In genomic region chr1:64733453-64734245, GRCm38 (mm10) we compare ENCODE assay signal across 10 mouse cellular contexts. TPM values are rescaled to one million over a fixed set of nuclear protein-coding genes. Genes with fewer than 3 reads are reported as not detected.
A peak's percentile ranks its signal among the peaks of the same experiment; 100 is the strongest.
DNase-seq lines count a peak whose midpoint lies in the region; ATAC-seq and TF ChIP-seq lines count a peak whose summit lies in the region.
"Had no signal": no experiment of that assay in that cellular context is flagged by ENCODE, and none has a peak within 500 bp of the region (broad histone marks: within the 10 kb centered on the region; RNA-seq: fewer than 3 reads in every experiment).

No protein-coding gene starts in this region.

- H3K36me3 ChIP-seq in forebrain, embryonic 10.5 days (replicated peaks) = no peaks in the 10 kb centered on the region
- no peaks in the 10 kb centered on the region for H3K36me3 ChIP-seq in forebrain, postnatal 0 days (ENCODE audit: insufficient read depth)
- peaks cover 27% of the 10 kb centered on the region for H3K36me3 ChIP-seq in ES-Bruce4 (ENCODE audit: control insufficient read depth, insufficient read depth, low read length, poor library complexity, severe bottlenecking)
- peaks cover 67% of the 10 kb centered on the region for H3K36me3 ChIP-seq in erythroblast, embryonic 14.5 days (ENCODE audit: control insufficient read depth)
- peaks cover 8% of the 10 kb centered on the region; the same call in 1 of the 2 replicates for H3K36me3 ChIP-seq in liver, postnatal 0 days (replicated peaks; ENCODE audit: insufficient read depth, low read length)

- H3K27me3 ChIP-seq in forebrain, embryonic 10.5 days (ENCODE audit: poor library complexity, severe bottlenecking) = peaks cover 75% of the 10 kb centered on the region
- peaks cover 35% of the 10 kb centered on the region for H3K27me3 ChIP-seq in forebrain, postnatal 0 days (ENCODE audit: insufficient read depth, low read length)
- no peaks in the 10 kb centered on the region for H3K27me3 ChIP-seq in ES-Bruce4 (ENCODE audit: control insufficient read depth, insufficient read depth, low read length, poor library complexity, severe bottlenecking)
- peaks cover 9% of the 10 kb centered on the region for H3K27me3 ChIP-seq in erythroblast, embryonic 14.5 days (ENCODE audit: control insufficient read depth)
- H3K27me3 ChIP-seq in liver, postnatal 0 days (ENCODE audit: insufficient read depth, low read length) = peaks cover 10% of the 10 kb centered on the region

- no peak for ATAC-seq in forebrain, postnatal 0 days
- ATAC-seq in liver, postnatal 0 days = no peak
- ATAC-seq in granulocyte monocyte progenitor cell, adult 5-6 weeks (replicated peaks; ENCODE audit: poor library complexity, severe bottlenecking) = no peak

- H3K4me1 ChIP-seq in forebrain, embryonic 10.5 days = peaks cover 74% of the 10 kb centered on the region
- H3K4me1 ChIP-seq in forebrain, postnatal 0 days (ENCODE audit: insufficient read depth) = peaks cover 24% of the 10 kb centered on the region
- no peaks in the 10 kb centered on the region for H3K4me1 ChIP-seq in ES-Bruce4 (ENCODE audit: control insufficient read depth, insufficient read depth, low read length)
- peaks cover 73% of the 10 kb centered on the region for H3K4me1 ChIP-seq in erythroblast, embryonic 14.5 days (ENCODE audit: control insufficient read depth)
- H3K4me1 ChIP-seq in liver, postnatal 0 days (ENCODE audit: insufficient read depth) = peaks cover 45% of the 10 kb centered on the region

- TF ChIP-seq EP300 in ES-Bruce4 (IDR thresholded peaks at IDR 0.05; ENCODE audit: insufficient read depth, low read depth, low read length) = peak; percentile 87
- TF ChIP-seq EP300 in liver, postnatal 0 days (IDR thresholded peaks at IDR 0.05; ENCODE audit: low read depth) = peak; percentile 90

- no peaks in the 10 kb centered on the region for H3K9me3 ChIP-seq in forebrain, embryonic 10.5 days
- H3K9me3 ChIP-seq in forebrain, postnatal 0 days (ENCODE audit: low read length) = no peaks in the 10 kb centered on the region
- H3K9me3 ChIP-seq in ES-Bruce4 (replicated peaks; ENCODE audit: control insufficient read depth, insufficient read depth, low read length, poor library complexity, severe bottlenecking) = no peaks in the 10 kb centered on the region
- no peaks in the 10 kb centered on the region for H3K9me3 ChIP-seq in erythroblast, embryonic 14.5 days (ENCODE audit: control insufficient read depth, low read length)
- H3K9me3 ChIP-seq in liver, postnatal 0 days (ENCODE audit: low read length) = no peaks in the 10 kb centered on the region

- TF ChIP-seq CTCF in forebrain, postnatal 0 days (IDR thresholded peaks at IDR 0.05; ENCODE audit: low read depth) = no peak
- no peak for TF ChIP-seq CTCF in ES-Bruce4 (IDR thresholded peaks at IDR 0.05; ENCODE audit: low read depth, low read length)
- no peak for TF ChIP-seq CTCF in liver, postnatal 0 days (IDR thresholded peaks at IDR 0.05; ENCODE audit: low read depth)

- TF ChIP-seq POLR2A in ES-Bruce4 (IDR thresholded peaks at IDR 0.05; ENCODE audit: insufficient read depth, low read length) = no peak

- peak overlapping the region; percentile 74 for H3K4me3 ChIP-seq in forebrain, embryonic 10.5 days
- no peak overlapping the region for H3K4me3 ChIP-seq in forebrain, postnatal 0 days (ENCODE audit: low read depth, low read length)
- peak overlapping the region; percentile 68 for H3K4me3 ChIP-seq in ES-Bruce4 (ENCODE audit: low read depth, low read length)
- peak overlapping the region; percentile 87 for H3K4me3 ChIP-seq in erythroblast, embryonic 14.5 days (replicated peaks)
- peak overlapping the region; percentile 8; the same call in 1 of the 2 replicates for H3K4me3 ChIP-seq in liver, postnatal 0 days (ENCODE audit: low read depth, low read length)

- no peak overlapping the region for H3K4me2 ChIP-seq in forebrain, postnatal 0 days (ENCODE audit: low read depth)
- peak overlapping the region; percentile 99 for H3K4me2 ChIP-seq in liver, postnatal 0 days (ENCODE audit: low read depth, low read length)

- H3K27ac ChIP-seq in forebrain, embryonic 10.5 days = no peak overlapping the region
- no peak overlapping the region for H3K27ac ChIP-seq in forebrain, postnatal 0 days (ENCODE audit: low read depth, low read length)
- H3K27ac ChIP-seq in ES-Bruce4 (ENCODE audit: insufficient read depth, low read length) = peak overlapping the region; percentile 97
- H3K27ac ChIP-seq in liver, postnatal 0 days (ENCODE audit: low read depth) = peak overlapping the region; percentile 14; the same call in 1 of the 2 replicates
- H3K27ac ChIP-seq: gastrocnemius, adult 2 months had no signal

- H3K9ac ChIP-seq in forebrain, postnatal 0 days = no peak overlapping the region
- H3K9ac ChIP-seq in ES-Bruce4 (ENCODE audit: low read depth, poor library complexity, severe bottlenecking) = peak overlapping the region; percentile 96
- H3K9ac ChIP-seq in liver, postnatal 0 days (replicated peaks) = peak overlapping the region; percentile 22; the same call in 1 of the 2 replicates

- DNase-seq in forebrain, embryonic 10.5 days (ENCODE audit: extremely low spot score, low spot score) = no peak
- no peak for DNase-seq in forebrain, postnatal 0 days
- peak; percentile 36 for DNase-seq in liver, postnatal 0 days
- DNase-seq in cerebellum, adult 9-10 months = no peak
- no peak for DNase-seq in layer of hippocampus, adult 8-10 months (ENCODE audit: low spot score in 2 of 2)
- DNase-seq: adrenal gland, postnatal 14 days; gastrocnemius, adult 2 months had no signal

- 11% methylated on average over 11 of the region's 11 CpGs for WGBS in forebrain, embryonic 10.5 days
- 16% methylated on average over 11 of the region's 11 CpGs for WGBS in forebrain, postnatal 0 days
- WGBS in liver, postnatal 0 days (ENCODE audit: insufficient replicate concordance) = 57% methylated on average over 11 of the region's 11 CpGs

RNA-seq across cellular contexts. Expression of gene Fzd5, which starts 3.9 kb away (rescaled TPM):
- polyA plus RNA-seq in forebrain, embryonic 10.5 days (2016; fragmentation: Nextera tagmentation; extraction: Ambion mirVana) = 1.4 and 2.3 TPM in 2 replicates
- 1.6 and 4.7 TPM in 2 replicates for total RNA-seq in forebrain, postnatal 0 days (2014; rRNA removed)
- polyA plus RNA-seq in forebrain, postnatal 0 days (2015; fragmentation: Nextera tagmentation; extraction: Ambion mirVana) = 0.21 and 0.35 TPM in 2 replicates
- polyA plus RNA-seq in ES-Bruce4 (2011; ENCODE audit: insufficient read depth, insufficient read length, low read depth, missing spikeins) = 18.0 and 19.4 TPM in 2 replicates
- polyA plus RNA-seq in erythroblast, embryonic 14.5 days (2012) = 1.3 and 2.3 TPM in 2 replicates
- 0.94 and 0.99 TPM in 2 replicates for polyA plus RNA-seq in liver, postnatal 0 days (2015; fragmentation: Nextera tagmentation; extraction: Ambion mirVana)
- total RNA-seq in granulocyte monocyte progenitor cell, adult 5-6 weeks (2014; fragmentation: Nextera tagmentation) = 1.2 and 1.6 TPM in 2 replicates
- 1.1 and 1.2 TPM in 2 replicates for total RNA-seq in granulocyte monocyte progenitor cell, adult 5-6 weeks (2017)
- 1 to 10 TPM in 2 of 4 experiments, under 1 TPM in 2; 0.87 to 2.5 (median 1.3) TPM for total RNA-seq in layer of hippocampus, adult 8-10 months (2022)

RNA-seq across cellular contexts. Expression of gene Ccnyl1, which starts 43.4 kb away (rescaled TPM):
- 7.0 and 7.1 TPM in 2 replicates for polyA plus RNA-seq in forebrain, embryonic 10.5 days (2016; fragmentation: Nextera tagmentation; extraction: Ambion mirVana)
- total RNA-seq in forebrain, postnatal 0 days (2014; rRNA removed) = 20.3 and 24.7 TPM in 2 replicates
- polyA plus RNA-seq in forebrain, postnatal 0 days (2015; fragmentation: Nextera tagmentation; extraction: Ambion mirVana) = 3.1 and 3.4 TPM in 2 replicates
- 29.2 and 31.6 TPM in 2 replicates for polyA plus RNA-seq in ES-Bruce4 (2011; ENCODE audit: insufficient read depth, insufficient read length, low read depth, missing spikeins)
- 0.76 and 1.3 TPM in 2 replicates for polyA plus RNA-seq in erythroblast, embryonic 14.5 days (2012)
- polyA plus RNA-seq in liver, postnatal 0 days (2015; fragmentation: Nextera tagmentation; extraction: Ambion mirVana) = 0.89 and 1.3 TPM in 2 replicates
- total RNA-seq in granulocyte monocyte progenitor cell, adult 5-6 weeks (2014; fragmentation: Nextera tagmentation) = 7.6 and 7.8 TPM in 2 replicates
- total RNA-seq in granulocyte monocyte progenitor cell, adult 5-6 weeks (2017) = 5.1 and 7.6 TPM in 2 replicates
- total RNA-seq in layer of hippocampus, adult 8-10 months (2022) = 10 to 100 TPM; 10.4 to 12.9 (median 12.0) TPM

Comparison
In these comparisons a context has a peak if more than half of its experiments do, and no peak if none do; other contexts are left out.
1. H3K27ac ChIP-seq: peak in ES-Bruce4 (single experiment) and liver, postnatal 0 days (single experiment); none in forebrain, embryonic 10.5 days (single experiment) and forebrain, postnatal 0 days (single experiment).